Mouse (Mus musculus): ENCODE results near the gene Sgk2.

GRCm38 (mm10) chr2:162946964-162947363 lies 40.2 kb upstream of the Sgk2 start:
- no peak for TF ChIP-seq CTCF (IDR thresholded peaks at IDR 0.05; ENCODE audit: insufficient read depth, low read length)
- TF ChIP-seq POLR2A (IDR thresholded peaks at IDR 0.05; ENCODE audit: borderline replicate concordance, extremely low read depth, low read depth, low read length), result no peak
